Mouse (Mus musculus) olfactory bulb, adult 2 months (tissue): ENCODE data around the gene Dtx1. TPM values are rescaled to one million over a fixed set of nuclear protein-coding genes. Genes with fewer than 3 reads are reported as not detected.

ENCODE experiments used
- H3K27ac ChIP-seq: fragments of 200-500 bp; 2 replicates; pipeline ENCODE4 v1.5.1; 2012; ENCODE audit warnings: low read depth, low read length; ENCODE audit not compliant: insufficient read depth
- H3K4me1 ChIP-seq: fragments of 200-500 bp; 2 replicates; pipeline ENCODE4 v1.6.1; 2012; ENCODE audit warnings: low read length; ENCODE audit not compliant: control insufficient read depth, insufficient read depth
- H3K4me3 ChIP-seq: fragments of 200-500 bp; 2 replicates; pipeline ENCODE4 v1.5.1; 2012; ENCODE audit warnings: mild to moderate bottlenecking, low read depth, low read length, moderate library complexity; ENCODE audit not compliant: insufficient read depth
- CTCF ChIP-seq: fragments of 200-500 bp; IDR thresholded peaks from 2 replicates; pipeline ENCODE4 v1.5.1; 2012; ENCODE audit warnings: low read depth, mild to moderate bottlenecking, low read length, moderate library complexity; ENCODE audit not compliant: insufficient read depth
- POLR2A ChIP-seq: fragments of 200-500 bp; IDR thresholded peaks from 2 replicates; pipeline ENCODE4 v1.6.1; 2012; ENCODE audit warnings: mild to moderate bottlenecking, low read depth, low read length, moderate library complexity; ENCODE audit not compliant: insufficient read depth
- WGBS: fragments of 180-500 bp; shearing (Covaris S2); methylation state at CpG from one replicate; pipeline ENCODE4 v1.1.7; 2018; 5-methylcytosine and 5-hydroxymethylcytosine counted together
- polyA plus RNA-seq: library from polyadenylated mRNA; stranded (reverse); fragments of >200 nt; gene quantifications from 2 replicates; pipeline ENCODE4 v1.2.4, GENCODE M21; 2012; ENCODE audit warnings: low replicate concordance; ENCODE audit not compliant: missing spikeins, insufficient read depth, insufficient read length

The Dtx1 gene
- polyA plus RNA-seq, 1 experiment: not detected

- Histone ChIP-seq H3K4me1 (peaks cover 25% of the 10 kb centered on the region), H3K27ac (no peak overlapping the region), H3K4me3 (peak overlapping the region; percentile 45)
- TF ChIP-seq POLR2A (no peak), CTCF (no peak)
- 3% methylated on average over 21 of the region's 21 CpGs for WGBS
Measured at GRCm38 (mm10) chr5:120649374-120649933, 62.3 kb downstream of the Dtx1 start.

- H3K27ac ChIP-seq: peak within 1 kb of the TSS; percentile 27; the same call in 1 of the 2 replicates
- WGBS: 1% methylated on average over 53 of the region's 53 CpGs
- peak within 1 kb of the TSS; percentile 45 for H3K4me3 ChIP-seq
- peaks cover 26% of the 10 kb centered on the region for H3K4me1 ChIP-seq
- TF ChIP-seq CTCF (peak; percentile 83), POLR2A (peak; percentile 32; the same call in 1 of the 2 replicates)
Measured at GRCm38 (mm10) chr5:120648569-120649373, 63.0 kb downstream of the Dtx1 start, which contains the start of gene Rasal1. TSS of gene Rasal1 (plus strand) at chr5:120648812.

DNA sequence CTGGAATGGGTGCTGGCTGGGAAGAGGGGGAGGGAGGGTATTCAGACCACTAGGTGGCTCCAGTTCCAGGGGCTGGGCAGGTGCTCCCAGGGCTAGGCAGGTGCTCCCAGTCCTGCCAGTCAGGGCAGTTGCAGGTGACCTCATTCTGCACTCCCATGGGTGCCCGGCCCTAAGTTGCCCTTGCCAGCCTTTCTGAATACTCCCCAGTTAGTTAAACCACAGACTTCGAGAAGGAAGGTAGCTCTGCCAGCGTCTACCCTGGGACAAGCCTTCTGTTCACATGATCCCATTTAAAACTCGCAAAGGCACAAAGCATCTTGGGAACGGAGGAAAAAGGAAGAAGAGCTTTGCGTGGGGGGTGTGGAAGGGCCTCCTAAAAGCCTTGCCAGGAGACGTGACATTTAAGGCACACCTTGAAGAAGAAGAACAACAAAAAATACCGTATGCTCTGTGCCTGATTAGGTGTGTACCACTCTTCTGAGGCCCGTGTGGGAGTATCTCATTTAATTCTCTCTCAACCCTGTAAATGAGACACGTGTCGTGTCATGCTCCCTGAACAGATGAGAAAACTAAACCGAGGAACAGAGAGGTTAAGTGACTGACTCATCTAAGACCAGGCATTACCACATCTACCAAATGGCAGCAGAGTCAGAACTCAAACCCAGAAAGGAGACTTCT is 63.8 kb downstream of the Dtx1 start:
- TF ChIP-seq CTCF (no peak), POLR2A (no peak)
- H3K4me1 ChIP-seq: peaks cover 28% of the 10 kb centered on the region
- peak overlapping the region; percentile 27; the same call in 1 of the 2 replicates for H3K27ac ChIP-seq
- WGBS: 23% methylated on average over 12 of the region's 12 CpGs
- H3K4me3 ChIP-seq: no peak overlapping the region

DNA sequence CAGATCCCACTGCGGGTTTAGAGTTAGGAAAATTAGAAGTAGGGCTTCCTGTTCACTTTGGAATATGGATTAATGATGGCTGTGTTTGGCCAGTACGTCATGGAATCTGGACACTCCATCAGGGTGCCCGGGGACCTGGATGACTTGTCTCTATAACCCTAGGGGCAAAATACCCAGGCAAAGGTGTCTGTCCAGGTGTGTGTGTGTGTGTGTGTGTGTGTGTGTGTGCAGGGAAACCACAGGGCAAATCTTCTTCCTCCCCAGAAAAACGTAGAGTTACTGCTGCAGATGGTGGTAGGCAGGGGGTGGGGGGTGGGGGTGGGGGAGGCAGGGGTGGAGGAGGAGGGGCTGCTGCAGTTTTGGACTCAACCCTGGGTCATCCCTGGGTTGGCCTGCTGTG is 64.4 kb downstream of the Dtx1 start:
- TF ChIP-seq POLR2A (no peak), CTCF (no peak)
- 77% methylated on average over 4 of the region's 4 CpGs for WGBS
- peaks cover 25% of the 10 kb centered on the region for H3K4me1 ChIP-seq
- H3K4me3 ChIP-seq: no peak overlapping the region
- no peak overlapping the region for H3K27ac ChIP-seq

DNA sequence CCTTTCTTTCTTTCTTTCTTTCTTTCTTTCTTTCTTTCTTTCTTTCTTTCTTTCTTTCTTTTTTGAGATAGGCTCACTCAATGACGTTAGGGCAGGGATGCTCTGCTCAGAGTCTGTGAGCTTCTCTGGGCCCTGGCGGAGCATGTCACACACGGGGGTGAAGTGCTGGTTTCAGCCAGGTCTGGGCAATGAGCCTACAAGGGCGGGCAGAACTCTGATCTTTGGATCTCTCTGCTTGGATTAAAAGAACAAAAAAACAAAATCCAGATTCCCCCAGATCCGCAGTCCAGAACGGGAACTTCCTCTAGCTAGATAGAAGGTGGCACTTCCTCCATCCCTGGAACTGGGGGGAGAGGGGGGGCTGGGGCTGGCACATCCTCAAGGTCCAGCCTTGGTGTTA is 65.9 kb downstream of the Dtx1 start:
- Histone ChIP-seq H3K4me3 (no peak overlapping the region), H3K4me1 (peaks cover 25% of the 10 kb centered on the region), H3K27ac (no peak overlapping the region)
- 29% methylated on average over 6 of the region's 6 CpGs for WGBS
- TF ChIP-seq CTCF (no peak), POLR2A (no peak)

DNA sequence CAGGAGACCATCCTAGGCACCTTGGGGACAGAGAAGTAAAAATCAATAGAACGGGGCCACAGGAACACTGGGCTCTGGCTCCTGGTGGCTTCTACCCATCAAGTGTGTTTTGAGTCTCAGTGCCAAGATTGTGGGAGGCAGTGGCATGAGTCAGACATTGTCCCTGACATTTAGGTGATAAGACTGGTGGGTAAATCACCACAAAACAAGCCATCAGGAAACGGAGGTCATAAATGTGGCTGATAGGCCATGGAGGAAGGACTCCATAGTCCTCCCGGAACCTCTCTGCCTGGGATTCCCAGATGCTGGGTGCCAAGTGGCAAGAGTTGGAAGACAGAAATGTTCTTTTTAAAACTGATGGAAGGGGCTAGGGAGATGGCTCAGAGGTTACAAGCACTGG is 67.5 kb downstream of the Dtx1 start:
- peaks cover 19% of the 10 kb centered on the region for H3K4me1 ChIP-seq
- TF ChIP-seq CTCF (no peak), POLR2A (no peak)
- 83% methylated on average over 3 of the region's 3 CpGs for WGBS
- no peak overlapping the region for H3K27ac ChIP-seq
- no peak overlapping the region for H3K4me3 ChIP-seq

DNA sequence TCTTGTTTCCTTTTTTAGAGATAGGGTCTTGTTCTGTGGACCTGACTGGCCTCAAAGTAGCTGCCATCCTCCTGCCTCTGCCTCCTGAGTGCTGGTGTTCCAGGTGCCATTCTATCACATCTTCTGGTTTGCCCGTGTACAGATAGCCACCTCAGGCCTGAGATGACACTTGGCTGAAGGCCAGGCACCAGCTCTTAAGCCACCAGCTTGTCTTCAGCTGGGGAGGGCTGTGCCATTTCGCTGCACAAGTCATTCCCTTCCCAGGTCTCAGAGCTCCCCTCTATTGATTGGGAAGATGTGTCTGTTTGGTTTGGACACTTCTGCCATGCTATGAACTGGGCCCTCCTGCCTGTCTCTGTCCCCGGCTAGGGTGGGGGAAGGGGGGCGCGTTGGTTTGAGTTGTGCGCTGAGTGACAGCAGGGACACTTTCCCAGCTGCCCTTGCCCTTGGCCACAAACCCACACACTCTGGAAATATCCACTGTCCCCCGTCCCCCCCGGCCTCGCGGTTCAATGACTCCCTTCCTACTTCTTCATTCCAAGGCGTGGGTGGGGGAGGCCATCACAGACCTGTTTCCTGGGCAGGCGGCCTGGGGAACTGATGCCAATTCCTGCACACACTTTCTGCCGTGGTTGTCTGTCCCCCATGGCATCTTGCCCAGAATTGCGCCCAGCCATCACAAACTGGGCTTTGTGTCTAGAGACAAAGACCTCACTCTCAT is 68.2 kb downstream of the Dtx1 start:
- Histone ChIP-seq H3K4me3 (no peak overlapping the region), H3K27ac (no peak overlapping the region), H3K4me1 (peaks cover 13% of the 10 kb centered on the region)
- WGBS: 55% methylated on average over 14 of the region's 14 CpGs
- no peak for TF ChIP-seq CTCF
- TF ChIP-seq POLR2A: no peak

DNA sequence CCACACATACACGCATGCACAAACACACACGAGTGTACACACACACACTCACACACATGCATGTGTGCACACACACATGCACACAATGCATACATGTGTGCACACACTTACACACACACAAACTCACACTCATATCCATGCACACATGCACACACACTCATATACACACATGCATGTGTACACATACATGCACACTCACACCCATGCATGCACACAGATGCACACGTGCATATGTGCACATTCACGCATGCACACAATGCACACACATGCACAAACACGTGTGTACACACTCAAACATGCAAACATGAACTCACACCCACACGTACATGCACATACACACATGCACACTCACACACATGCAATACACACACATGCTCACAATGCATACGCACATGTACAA is 71.6 kb downstream of the Dtx1 start:
- H3K27ac ChIP-seq: no peak overlapping the region
- TF ChIP-seq POLR2A (no peak), CTCF (no peak)
- 91% methylated on average over 7 of the region's 7 CpGs for WGBS

More for the DNA sequence above, 71.6 kb downstream of the Dtx1 start:
- H3K4me3 ChIP-seq: no peak overlapping the region
- H3K4me1 ChIP-seq: peaks cover 10% of the 10 kb centered on the region
